Mouse (Mus musculus): Measurements from ENCODE around the gene Ankrd10.

DNA sequence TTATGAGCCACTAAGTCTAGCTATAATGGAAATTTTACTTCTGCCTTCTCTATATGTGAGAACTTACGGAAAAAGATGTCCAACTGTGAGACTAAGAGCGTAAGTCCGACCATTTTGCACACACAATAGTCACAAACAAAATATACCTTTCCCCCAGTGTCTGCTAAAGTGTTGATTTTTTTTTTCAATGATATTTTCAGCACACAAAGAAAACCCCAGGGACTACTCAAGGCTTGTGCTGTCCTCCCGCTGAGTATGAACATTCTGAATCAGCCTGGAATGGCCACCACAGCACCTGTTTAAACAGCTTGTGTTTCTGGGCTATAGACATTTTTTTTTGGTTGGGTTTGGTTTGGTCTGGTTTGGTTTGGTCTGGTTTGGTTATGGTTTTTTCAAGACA is 64.8 kb downstream of the Ankrd10 start:
- TF ChIP-seq POLR2A (IDR thresholded peaks at IDR 0.05; ENCODE audit: extremely low read depth, insufficient read depth, low read length) (no peak), CTCF (IDR thresholded peaks at IDR 0.05; ENCODE audit: extremely low read depth, insufficient read depth, low read length) (no peak)
